ENCODE assay signal across 8 mouse cellular contexts in the genomic region with DNA sequence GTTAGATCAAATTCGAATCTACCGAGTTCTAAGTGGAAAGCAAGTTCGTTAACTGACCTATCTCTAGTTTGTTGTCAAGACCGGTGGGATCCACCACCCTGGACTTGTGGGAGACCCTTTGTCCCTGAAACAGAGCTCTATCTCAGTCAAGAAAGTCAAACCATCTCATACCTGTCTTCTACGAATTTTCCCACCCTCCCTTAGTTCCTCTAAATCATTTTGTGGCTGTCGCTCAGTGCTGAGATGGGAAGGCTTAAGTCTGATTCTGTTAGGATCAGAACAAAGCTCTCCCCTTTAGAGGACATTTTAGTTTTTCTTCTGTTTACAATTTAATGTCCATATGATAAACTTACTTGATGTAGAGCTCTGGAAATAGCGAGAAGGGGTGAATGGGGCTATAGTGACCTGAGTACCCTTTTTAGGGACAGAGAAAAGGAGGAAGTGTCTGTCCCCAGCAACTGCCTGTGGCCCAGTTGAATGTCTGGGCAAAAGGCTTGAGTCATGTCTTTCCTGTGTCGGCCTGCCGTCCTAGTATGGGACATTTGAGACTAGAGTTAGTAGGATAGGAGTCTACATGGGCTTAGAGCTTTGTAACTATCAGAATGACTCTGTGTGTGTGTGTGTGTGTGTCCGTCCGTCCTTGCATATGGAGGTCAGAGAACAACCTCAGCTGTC. TPM values are rescaled to one million over a fixed set of nuclear protein-coding genes. Genes with fewer than 3 reads are reported as not detected.
DNase-seq lines count a peak whose midpoint lies in the region; ATAC-seq and TF ChIP-seq lines count a peak whose summit lies in the region.

No protein-coding gene starts in this region.

- WGBS in embryonic facial prominence, embryonic 10.5 days, result 66% methylated on average over 11 of the region's 11 CpGs
- 54% methylated on average over 11 of the region's 11 CpGs for WGBS in hindbrain, postnatal 0 days
- 54% methylated on average over 11 of the region's 11 CpGs for WGBS in midbrain, postnatal 0 days

- H3K4me1 ChIP-seq in embryonic facial prominence, embryonic 10.5 days, result peaks cover 48% of the 10 kb centered on the region
- H3K4me1 ChIP-seq in hindbrain, postnatal 0 days (ENCODE audit: insufficient read depth, low read length), result peaks cover 5% of the 10 kb centered on the region; the same call in 1 of the 2 replicates
- peaks cover 5% of the 10 kb centered on the region; the same call in 1 of the 2 replicates for H3K4me1 ChIP-seq in midbrain, postnatal 0 days (ENCODE audit: insufficient read depth, low read length)

- DNase-seq in layer of hippocampus, adult 2 months (ENCODE audit: low spot score in 2 of 2), result no peak
- DNase-seq in layer of hippocampus, adult 18-20 months (ENCODE audit: low spot score in 2 of 2), result no peak
- DNase-seq in embryonic facial prominence, embryonic 10.5 days (ENCODE audit: low spot score), result no peak
- DNase-seq in hindbrain, postnatal 0 days (ENCODE audit: low spot score), result peak; percentile 36
- peak; percentile 24 for DNase-seq in midbrain, postnatal 0 days (ENCODE audit: low spot score)
- no peak for DNase-seq in adipocyte (ENCODE audit: low spot score)
- DNase-seq in left cerebral cortex, postnatal 25 days (ENCODE audit: low spot score in 2 of 2), result no peak
- no peak for DNase-seq in kidney, adult 9 months

- H3K9me3 ChIP-seq in embryonic facial prominence, embryonic 10.5 days, result no peaks in the 10 kb centered on the region
- no peaks in the 10 kb centered on the region for H3K9me3 ChIP-seq in hindbrain, postnatal 0 days (ENCODE audit: low read length)
- no peaks in the 10 kb centered on the region for H3K9me3 ChIP-seq in midbrain, postnatal 0 days (ENCODE audit: low read length)

- peak overlapping the region; percentile 98 for H3K4me3 ChIP-seq in layer of hippocampus, adult 2 months
- H3K4me3 ChIP-seq in embryonic facial prominence, embryonic 10.5 days, result peak overlapping the region; percentile 83
- H3K4me3 ChIP-seq in hindbrain, postnatal 0 days (ENCODE audit: low read length), result peak overlapping the region; percentile 73
- peak overlapping the region; percentile 75 for H3K4me3 ChIP-seq in midbrain, postnatal 0 days (ENCODE audit: low read depth, low read length)

- no peaks in the 10 kb centered on the region for H3K36me3 ChIP-seq in embryonic facial prominence, embryonic 10.5 days (replicated peaks)
- no peaks in the 10 kb centered on the region for H3K36me3 ChIP-seq in hindbrain, postnatal 0 days (ENCODE audit: insufficient read depth, low read length)
- H3K36me3 ChIP-seq in midbrain, postnatal 0 days (ENCODE audit: insufficient read depth, low read length), result no peaks in the 10 kb centered on the region

- TF ChIP-seq CTCF in layer of hippocampus, adult 2 months (conservative IDR thresholded peaks at IDR 0.05), result no peak
- no peak for TF ChIP-seq CTCF in hindbrain, postnatal 0 days (IDR thresholded peaks at IDR 0.05; ENCODE audit: low read depth)
- TF ChIP-seq CTCF in midbrain, postnatal 0 days (IDR thresholded peaks at IDR 0.05), result no peak

- H3K27ac ChIP-seq in layer of hippocampus, adult 2 months, result peak overlapping the region; percentile 97; the same call in 1 of the 2 replicates
- H3K27ac ChIP-seq in embryonic facial prominence, embryonic 10.5 days (replicated peaks), result peak overlapping the region; percentile 93
- peak overlapping the region; percentile 92; the same call in 1 of the 2 replicates for H3K27ac ChIP-seq in hindbrain, postnatal 0 days
- H3K27ac ChIP-seq in midbrain, postnatal 0 days (ENCODE audit: low read depth, low read length), result peak overlapping the region; percentile 93; the same call in 1 of the 2 replicates

- H3K9ac ChIP-seq in hindbrain, postnatal 0 days (replicated peaks; ENCODE audit: low read length), result peak overlapping the region; percentile 71
- peak overlapping the region; percentile 50; the same call in 1 of the 2 replicates for H3K9ac ChIP-seq in midbrain, postnatal 0 days (replicated peaks; ENCODE audit: low read length, poor library complexity, severe bottlenecking)

- no peak for ATAC-seq in hindbrain, postnatal 0 days
- ATAC-seq in midbrain, postnatal 0 days (ENCODE audit: low FRiP score), result no peak

- peak overlapping the region; percentile 93 for H3K4me2 ChIP-seq in hindbrain, postnatal 0 days (ENCODE audit: low read depth, low read length)
- peak overlapping the region; percentile 65 for H3K4me2 ChIP-seq in midbrain, postnatal 0 days (ENCODE audit: low read depth, low read length, poor library complexity, severe bottlenecking)

- intact Hi-C loops in left cerebral cortex, postnatal 25 days (cut with DNase I), result loop anchor here (5.0 to 10.0 kb wide), 2 partner anchors 118 to 190 kb away; no protein-coding TSS in a partner anchor

- no peaks in the 10 kb centered on the region for H3K27me3 ChIP-seq in embryonic facial prominence, embryonic 10.5 days (replicated peaks; ENCODE audit: low read depth, poor library complexity, severe bottlenecking)
- no peaks in the 10 kb centered on the region for H3K27me3 ChIP-seq in hindbrain, postnatal 0 days (ENCODE audit: insufficient read depth, low read length)
- no peaks in the 10 kb centered on the region for H3K27me3 ChIP-seq in midbrain, postnatal 0 days (ENCODE audit: insufficient read depth, low read length)

RNA-seq across cellular contexts. Expression of gene Mgat5, which starts 2.2 kb away (rescaled TPM):
- total RNA-seq in layer of hippocampus, adult 2 months (2021), result 10 to 100 TPM; 51.0 to 52.4 TPM
- total RNA-seq in layer of hippocampus, adult 18-20 months (2021), result 10 to 100 TPM; 48.4 to 48.7 TPM
- polyA plus RNA-seq in embryonic facial prominence, embryonic 10.5 days (2016; fragmentation: Nextera tagmentation; extraction: Ambion mirVana), result 4.9 TPM in 2 replicates
- 49.3 and 63.3 TPM in 2 replicates for total RNA-seq in hindbrain, postnatal 0 days (2014; rRNA removed)
- polyA plus RNA-seq in hindbrain, postnatal 0 days (2015; fragmentation: Nextera tagmentation; extraction: Ambion mirVana), result 13.3 and 14.8 TPM in 2 replicates
- 56.5 and 56.6 TPM in 2 replicates for total RNA-seq in midbrain, postnatal 0 days (2014; rRNA removed)
- polyA plus RNA-seq in midbrain, postnatal 0 days (2015; fragmentation: Nextera tagmentation; extraction: Ambion mirVana), result 11.2 and 13.0 TPM in 2 replicates
- 10 to 100 TPM; 79.9 to 80.9 TPM for total RNA-seq in left cerebral cortex, postnatal 25 days (2021)

Comparison
In these comparisons a context has a peak if more than half of its experiments do, and no peak if none do; other contexts are left out.
1. DNase-seq: peak in hindbrain, postnatal 0 days (single experiment) and midbrain, postnatal 0 days (single experiment); none in layer of hippocampus, adult 2 months (0 of 2), layer of hippocampus, adult 18-20 months (0 of 2), embryonic facial prominence, embryonic 10.5 days (single experiment), adipocyte (single experiment), left cerebral cortex, postnatal 25 days (0 of 2) and kidney, adult 9 months (single experiment).
2. Peak in every context shown above with its lines, with median percentiles within 50 percentile points of each other: H3K27ac ChIP-seq and H3K4me3 ChIP-seq.